Comparison of ENCODE assay signal across 22 mouse cellular contexts in genomic region chr6:6263293-6263911, GRCm38 (mm10).
"Had no signal": no experiment of that assay in that cellular context is flagged by ENCODE, and none has a peak within 500 bp of the region (broad histone marks: within the 10 kb centered on the region; RNA-seq: fewer than 3 reads in every experiment).

No protein-coding gene starts in this region.

- H3K4me1 ChIP-seq: lung, embryonic 15.5 days; midbrain, embryonic 12.5 days; midbrain, embryonic 15.5 days; neural tube, embryonic 13.5 days had no signal

- DNase-seq: kidney, adult 2 months; kidney, postnatal 25 days; left cerebral cortex, postnatal 4 days; liver, postnatal 0 days; lung, postnatal 10 days; lung, postnatal 36 days; retina, postnatal 1 day; right cerebral cortex, postnatal 25 days; spleen, adult 18-20 months; thymus, adult 2 months; thymus, postnatal 14 days had no signal

- H3K9ac ChIP-seq: limb, embryonic 12.5 days; limb, embryonic 15.5 days; liver, embryonic 14.5 days; liver, postnatal 0 days; lung, embryonic 15.5 days; midbrain, embryonic 12.5 days; midbrain, embryonic 15.5 days; neural tube, embryonic 13.5 days had no signal

- H3K4me3 ChIP-seq: limb, embryonic 12.5 days; limb, embryonic 15.5 days; lung, embryonic 15.5 days; midbrain, embryonic 12.5 days; midbrain, embryonic 15.5 days; myocyte; neural tube, embryonic 13.5 days had no signal

- H3K27me3 ChIP-seq: limb, embryonic 12.5 days; limb, embryonic 15.5 days; lung, embryonic 15.5 days; midbrain, embryonic 12.5 days; midbrain, embryonic 15.5 days; neural tube, embryonic 13.5 days had no signal

- H3K27ac ChIP-seq: kidney, postnatal 0 days; limb, embryonic 12.5 days; limb, embryonic 15.5 days; liver, embryonic 14.5 days; lung, embryonic 15.5 days; midbrain, embryonic 12.5 days; midbrain, embryonic 15.5 days; neural tube, embryonic 13.5 days had no signal

- H3K36me3 ChIP-seq: limb, embryonic 12.5 days; limb, embryonic 15.5 days; lung, embryonic 15.5 days; midbrain, embryonic 12.5 days; midbrain, embryonic 15.5 days; neural tube, embryonic 13.5 days had no signal

- H3K9me3 ChIP-seq: limb, embryonic 12.5 days; limb, embryonic 15.5 days; lung, embryonic 15.5 days; midbrain, embryonic 12.5 days; midbrain, embryonic 15.5 days; neural tube, embryonic 13.5 days had no signal

- H3K4me2 ChIP-seq: limb, embryonic 12.5 days; limb, embryonic 15.5 days; liver, embryonic 11.5 days; lung, embryonic 15.5 days; midbrain, embryonic 12.5 days; midbrain, embryonic 15.5 days; neural tube, embryonic 13.5 days had no signal

- ATAC-seq: intestine, postnatal 0 days; liver, postnatal 0 days; midbrain, embryonic 15.5 days had no signal
